Mouse (Mus musculus) ovary, postnatal 36 days (tissue): ENCODE results near the gene Msh4.
A peak's percentile ranks its signal among the peaks of the same experiment; 100 is the strongest.
"Not testable (repeated sequence)": the region's sequence is repeated elsewhere in the genome, so short reads cannot be mapped to it uniquely, and the experiment has no call there.

Source experiments
- DNase-seq: peaks from one replicate; pipeline ENCODE4 v3.0.0; 2022; ENCODE audit warnings: low spot score, mixed read lengths

Gene Msh4

GRCm38 (mm10) chr3:153911197-153911881 lies 5.4 kb upstream of the Msh4 start:
- DNase-seq: no peak

GRCm38 (mm10) chr3:153910489-153910888 lies 4.6 kb upstream of the Msh4 start:
- no peak for DNase-seq

- DNase-seq: no peak
These were observed 3.0 kb upstream of the Msh4 start for GRCm38 (mm10) chr3:153908919-153909318.

- no peak for DNase-seq
These were observed 445 bp downstream of the Msh4 start for GRCm38 (mm10) chr3:153905251-153906135.

- peak; percentile 45 for DNase-seq
These were observed 1.4 kb downstream of the Msh4 start for GRCm38 (mm10) chr3:153904586-153904985.

- no peak for DNase-seq
These were observed 3.3 kb downstream of the Msh4 start for GRCm38 (mm10) chr3:153902595-153902994.

- DNase-seq: no peak
These were observed 4.0 kb downstream of the Msh4 start for GRCm38 (mm10) chr3:153901904-153902303.

GRCm38 (mm10) chr3:153897216-153897615 lies 8.7 kb downstream of the Msh4 start:
- no peak for DNase-seq

- DNase-seq: no peak
These were observed 10.5 kb downstream of the Msh4 start for GRCm38 (mm10) chr3:153895454-153895853.

- no peak for DNase-seq
These were observed 16.7 kb downstream of the Msh4 start for GRCm38 (mm10) chr3:153889188-153889781.

GRCm38 (mm10) chr3:153888141-153888540 lies 17.8 kb downstream of the Msh4 start:
- no peak for DNase-seq

GRCm38 (mm10) chr3:153886296-153886695 lies 19.6 kb downstream of the Msh4 start:
- no peak for DNase-seq

GRCm38 (mm10) chr3:153871396-153871795 lies 34.5 kb downstream of the Msh4 start:
- no peak for DNase-seq

- DNase-seq: no peak
These were observed 38.5 kb downstream of the Msh4 start for GRCm38 (mm10) chr3:153867149-153868136.

- no peak for DNase-seq
These were observed 41.1 kb downstream of the Msh4 start for GRCm38 (mm10) chr3:153864636-153865429.

- no peak for DNase-seq
These were observed 42.1 kb downstream of the Msh4 start for GRCm38 (mm10) chr3:153863816-153864215.

GRCm38 (mm10) chr3:153860392-153860791 lies 45.5 kb downstream of the Msh4 start:
- DNase-seq: not testable (repeated sequence)

- no peak for DNase-seq
These were observed 47.5 kb downstream of the Msh4 start for GRCm38 (mm10) chr3:153858350-153859001.

- no peak for DNase-seq
These were observed 53.7 kb downstream of the Msh4 start for GRCm38 (mm10) chr3:153852266-153852665.

- no peak for DNase-seq
These were observed 55.2 kb downstream of the Msh4 start for GRCm38 (mm10) chr3:153850759-153851158.
